Mouse (Mus musculus) forebrain, embryonic 15.5 days (tissue): Measurements from ENCODE around the gene Kat14. TPM values are rescaled to one million over a fixed set of nuclear protein-coding genes. Genes with fewer than 3 reads are reported as not detected.
"Not testable (repeated sequence)": the region's sequence is repeated elsewhere in the genome, so short reads cannot be mapped to it uniquely, and the experiment has no call there.

Source experiments
- ATAC-seq: fragments of 200-750 bp; cut with Nextera tagmentation; replicated peaks from 2 replicates; pipeline ENCODE4 v1.8.0; 2017; ENCODE audit warnings: mild to moderate bottlenecking, moderate TSS enrichment, moderate library complexity
- H3K27ac ChIP-seq: fragments of 300-500 bp; sonication (generic); replicated peaks from 2 replicates; pipeline ENCODE4 v1.5.1; 2015; ENCODE audit warnings: mild to moderate bottlenecking, inconsistent platforms
- H3K27me3 ChIP-seq: fragments of 300-500 bp; sonication (generic); 2 replicates; pipeline ENCODE4 v1.6.1; 2015; ENCODE audit warnings: inconsistent platforms
- H3K36me3 ChIP-seq: fragments of 300-500 bp; sonication (generic); 2 replicates; pipeline ENCODE4 v1.6.1; 2015; ENCODE audit warnings: mild to moderate bottlenecking, inconsistent platforms
- H3K4me1 ChIP-seq: fragments of 300-500 bp; sonication (generic); 2 replicates; pipeline ENCODE4 v1.6.1; 2015; ENCODE audit warnings: inconsistent platforms
- H3K4me2 ChIP-seq: fragments of 300-500 bp; sonication (generic); replicated peaks from 2 replicates; pipeline ENCODE4 v1.6.1; 2015; ENCODE audit warnings: mild to moderate bottlenecking, inconsistent platforms
- H3K4me3 ChIP-seq: fragments of 300-500 bp; sonication (generic); 2 replicates; pipeline ENCODE4 v1.5.1; 2015; ENCODE audit warnings: mild to moderate bottlenecking, inconsistent platforms
- H3K9ac ChIP-seq: fragments of 300-500 bp; sonication (generic); replicated peaks from 2 replicates; pipeline ENCODE4 v1.6.1; 2015; ENCODE audit warnings: mild to moderate bottlenecking, inconsistent platforms
- H3K9me3 ChIP-seq: fragments of 300-500 bp; sonication (generic); 2 replicates; pipeline ENCODE4 v1.6.1; 2016; ENCODE audit warnings: inconsistent platforms
- WGBS: fragments of 180-500 bp; shearing (Covaris S2); methylation state at CpG from one replicate; pipeline ENCODE4 v1.1.7; 2015; ENCODE audit warnings: mixed read lengths; 5-methylcytosine and 5-hydroxymethylcytosine counted together
- polyA plus RNA-seq: library from polyadenylated mRNA; unstranded; fragments of >200 nt; fragmentation: Nextera tagmentation; extraction: Ambion mirVana; gene quantifications from 2 replicates; pipeline ENCODE4 v1.2.1, GENCODE M21; 2015

Gene Kat14
- polyA plus RNA-seq, 1 experiment from 2014 or later: 28.6 TPM

- H3K4me3 ChIP-seq, H3K4me2 ChIP-seq, H3K4me1 ChIP-seq, H3K36me3 ChIP-seq, H3K9me3 ChIP-seq, ATAC-seq, H3K27ac ChIP-seq, H3K9ac ChIP-seq: not testable (repeated sequence)
- WGBS: 72% methylated on average over 6 of the region's 6 CpGs
- H3K27me3 ChIP-seq: peaks cover 26% of the 10 kb centered on the region
These were observed 30.6 kb upstream of the Kat14 start for GRCm38 (mm10) chr2:144338149-144338548.

GRCm38 (mm10) chr2:144343158-144343557 is 25.6 kb upstream of the Kat14 start:
- 88% methylated on average over 4 of the region's 4 CpGs for whole genome bisulfite sequencing

GRCm38 (mm10) chr2:144348525-144348924 is 20.3 kb upstream of the Kat14 start:
- no peak overlapping the region for H3K4me3 ChIP-seq
- H3K4me2 ChIP-seq: no peak overlapping the region
- no peaks in the 10 kb centered on the region for H3K9me3 ChIP-seq
- H3K27ac ChIP-seq: no peak overlapping the region
- no peaks in the 10 kb centered on the region for H3K36me3 ChIP-seq
- H3K4me1 ChIP-seq: no peaks in the 10 kb centered on the region
- no peak for ATAC-seq
- H3K9ac ChIP-seq: no peak overlapping the region
- H3K27me3 ChIP-seq: no peaks in the 10 kb centered on the region
- 59% methylated on average over 3 of the region's 3 CpGs for WGBS

More at GRCm38 (mm10) chr2:144343158-144343557, 25.6 kb upstream of the Kat14 start:
- Histone ChIP-seq H3K9ac (no peak overlapping the region), H3K9me3 (no peaks in the 10 kb centered on the region), H3K4me2 (no peak overlapping the region), H3K27ac (no peak overlapping the region), H3K27me3 (no peaks in the 10 kb centered on the region), H3K4me3 (no peak overlapping the region), H3K36me3 (no peaks in the 10 kb centered on the region), H3K4me1 (no peaks in the 10 kb centered on the region)
- no peak for ATAC-seq

- no peak for ATAC-seq
- Histone ChIP-seq H3K4me1 (no peaks in the 10 kb centered on the region), H3K27me3 (no peaks in the 10 kb centered on the region), H3K27ac (no peak overlapping the region), H3K36me3 (no peaks in the 10 kb centered on the region), H3K4me3 (no peak overlapping the region), H3K9ac (no peak overlapping the region), H3K9me3 (no peaks in the 10 kb centered on the region), H3K4me2 (no peak overlapping the region)
- WGBS: 89% methylated on average over 11 of the region's 11 CpGs
These were observed 15.9 kb upstream of the Kat14 start for GRCm38 (mm10) chr2:144352843-144353242.

- peak overlapping the region; percentile 60 for H3K4me2 ChIP-seq
- H3K27me3 ChIP-seq: no peaks in the 10 kb centered on the region
- H3K4me1 ChIP-seq: peaks cover 16% of the 10 kb centered on the region
- H3K9ac ChIP-seq: peak overlapping the region; percentile 87
- H3K36me3 ChIP-seq: peaks cover 11% of the 10 kb centered on the region
- H3K27ac ChIP-seq: peak overlapping the region; percentile 96
- ATAC-seq: peak; percentile 92
- peak overlapping the region; percentile 79 for H3K4me3 ChIP-seq
- H3K9me3 ChIP-seq: no peaks in the 10 kb centered on the region
- WGBS: 0% methylated on average over 42 of the region's 43 CpGs
These were observed 238 bp downstream of the Kat14 start for GRCm38 (mm10) chr2:144369020-144369421.

- 0 out of 2 replicates have a peak, but pooled peaks have one; percentile 17 for ATAC-seq
These were observed 728 bp downstream of the Kat14 start for GRCm38 (mm10) chr2:144369511-144369910.

GRCm38 (mm10) chr2:144371566-144371965 is 2.8 kb downstream of the Kat14 start:
- Histone ChIP-seq H3K9me3 (no peaks in the 10 kb centered on the region), H3K27ac (no peak overlapping the region), H3K4me1 (peaks cover 16% of the 10 kb centered on the region), H3K9ac (no peak overlapping the region), H3K4me2 (no peak overlapping the region), H3K27me3 (no peaks in the 10 kb centered on the region), H3K36me3 (peaks cover 34% of the 10 kb centered on the region), H3K4me3 (no peak overlapping the region)
- 90% methylated on average over 4 of the region's 4 CpGs for WGBS
- ATAC-seq: no peak

More at GRCm38 (mm10) chr2:144369511-144369910, 728 bp downstream of the Kat14 start:
- H3K9ac ChIP-seq: peak overlapping the region; percentile 87
- peaks cover 16% of the 10 kb centered on the region for H3K36me3 ChIP-seq
- no peaks in the 10 kb centered on the region for H3K27me3 ChIP-seq
- no peaks in the 10 kb centered on the region for H3K9me3 ChIP-seq
- H3K4me2 ChIP-seq: peak overlapping the region; percentile 60
- peaks cover 16% of the 10 kb centered on the region for H3K4me1 ChIP-seq
- peak overlapping the region; percentile 79 for H3K4me3 ChIP-seq
- WGBS: under 1% methylated on average over 12 of the region's 12 CpGs
- peak overlapping the region; percentile 96 for H3K27ac ChIP-seq

GRCm38 (mm10) chr2:144373063-144373462 is 4.3 kb downstream of the Kat14 start:
- H3K36me3 ChIP-seq: peaks cover 44% of the 10 kb centered on the region
- no peaks in the 10 kb centered on the region for H3K27me3 ChIP-seq
- no peaks in the 10 kb centered on the region for H3K9me3 ChIP-seq
- ATAC-seq: no peak
- WGBS: 91% methylated on average over 9 of the region's 9 CpGs
- H3K27ac ChIP-seq: no peak overlapping the region
- H3K4me2 ChIP-seq: no peak overlapping the region
- no peak overlapping the region for H3K9ac ChIP-seq
- peaks cover 16% of the 10 kb centered on the region for H3K4me1 ChIP-seq
- no peak overlapping the region for H3K4me3 ChIP-seq

GRCm38 (mm10) chr2:144375063-144375703 is 6.4 kb downstream of the Kat14 start:
- Histone ChIP-seq H3K9ac (no peak overlapping the region), H3K4me1 (peaks cover 7% of the 10 kb centered on the region), H3K4me2 (no peak overlapping the region), H3K4me3 (no peak overlapping the region), H3K27me3 (no peaks in the 10 kb centered on the region), H3K36me3 (peaks cover 63% of the 10 kb centered on the region), H3K27ac (no peak overlapping the region), H3K9me3 (no peaks in the 10 kb centered on the region)
- 92% methylated on average over 10 of the region's 10 CpGs for WGBS
- no peak for ATAC-seq

GRCm38 (mm10) chr2:144381293-144381692 is 12.5 kb downstream of the Kat14 start:
- WGBS: 77% methylated on average over 3 of the region's 3 CpGs
- no peak overlapping the region for H3K27ac ChIP-seq
- no peak overlapping the region for H3K4me3 ChIP-seq
- no peak overlapping the region for H3K9ac ChIP-seq
- H3K27me3 ChIP-seq: no peaks in the 10 kb centered on the region
- H3K4me2 ChIP-seq: no peak overlapping the region
- no peaks in the 10 kb centered on the region for H3K9me3 ChIP-seq
- H3K4me1 ChIP-seq: no peaks in the 10 kb centered on the region
- no peak for ATAC-seq
- H3K36me3 ChIP-seq: peaks cover 71% of the 10 kb centered on the region

GRCm38 (mm10) chr2:144381741-144382140 is 13.0 kb downstream of the Kat14 start:
- WGBS: 84% methylated on average over 4 of the region's 4 CpGs
- no peak for ATAC-seq
- peaks cover 67% of the 10 kb centered on the region for H3K36me3 ChIP-seq

GRCm38 (mm10) chr2:144382624-144383138 is 13.9 kb downstream of the Kat14 start:
- Histone ChIP-seq H3K9me3 (no peaks in the 10 kb centered on the region), H3K27me3 (no peaks in the 10 kb centered on the region), H3K4me2 (no peak overlapping the region), H3K27ac (no peak overlapping the region), H3K4me3 (no peak overlapping the region), H3K36me3 (peaks cover 62% of the 10 kb centered on the region), H3K9ac (no peak overlapping the region), H3K4me1 (no peaks in the 10 kb centered on the region)
- no peak for ATAC-seq
- WGBS: 83% methylated on average over 7 of the region's 7 CpGs

More at GRCm38 (mm10) chr2:144381741-144382140, 13.0 kb downstream of the Kat14 start:
- H3K27me3 ChIP-seq: no peaks in the 10 kb centered on the region
- H3K4me1 ChIP-seq: no peaks in the 10 kb centered on the region
- H3K4me2 ChIP-seq: no peak overlapping the region
- no peak overlapping the region for H3K9ac ChIP-seq
- H3K9me3 ChIP-seq: no peaks in the 10 kb centered on the region
- no peak overlapping the region for H3K27ac ChIP-seq
- no peak overlapping the region for H3K4me3 ChIP-seq

- no peak overlapping the region for H3K27ac ChIP-seq
- H3K9me3 ChIP-seq: no peaks in the 10 kb centered on the region
- peaks cover 50% of the 10 kb centered on the region for H3K36me3 ChIP-seq
- ATAC-seq: no peak
- no peak overlapping the region for H3K9ac ChIP-seq
- no peak overlapping the region for H3K4me2 ChIP-seq
- no peaks in the 10 kb centered on the region for H3K4me1 ChIP-seq
- H3K4me3 ChIP-seq: no peak overlapping the region
- WGBS: 47% methylated on average over 2 of the region's 2 CpGs
- H3K27me3 ChIP-seq: no peaks in the 10 kb centered on the region
These were observed 17.5 kb downstream of the Kat14 start for GRCm38 (mm10) chr2:144386296-144386695.
